Mouse (Mus musculus) neutrophil, adult 5-6 weeks (primary cell): ENCODE measurements around the gene Tyw5. TPM values are rescaled to one million over a fixed set of nuclear protein-coding genes. Genes with fewer than 3 reads are reported as not detected.
A peak's percentile ranks its signal among the peaks of the same experiment; 100 is the strongest.

ENCODE experiments used
- ATAC-seq: fragments of 151-379, 151-347 bp; 2 replicates; pipeline ENCODE4 v1.8.0; 2017; ENCODE audit warnings: mild to moderate bottlenecking, moderate TSS enrichment; ENCODE audit not compliant: insufficient number of reproducible peaks, poor library complexity, low FRiP score, severe bottlenecking; ENCODE audit errors: extremely low read depth
- total RNA-seq: library from RNA; stranded (forward); fragments of 200-1000 nt; gene quantifications from 2 replicates; pipeline ENCODE4 v1.2.3, GENCODE M21; 2017

Tyw5 gene
- total RNA-seq, 1 experiment from 2014 or later = 27.7 TPM

- no peak for ATAC-seq
These were observed 15.7 kb downstream of the Tyw5 start for GRCm38 (mm10) chr1:57390993-57391790.

- no peak for ATAC-seq
These were observed 18.3 kb downstream of the Tyw5 start for GRCm38 (mm10) chr1:57388402-57389155.

GRCm38 (mm10) chr1:57387876-57388275 lies 19.0 kb downstream of the Tyw5 start:
- ATAC-seq = no peak

- ATAC-seq = no peak
These were observed 20.4 kb downstream of the Tyw5 start for GRCm38 (mm10) chr1:57386519-57386918.

GRCm38 (mm10) chr1:57377376-57378341 lies 29.2 kb downstream of the Tyw5 start, which contains the start of gene 1700066M21Rik:
1700066M21Rik (plus strand) TSS chr1:57377620.
- peak; percentile 96 for ATAC-seq

GRCm38 (mm10) chr1:57376806-57377205 lies 30.1 kb downstream of the Tyw5 start:
- no peak for ATAC-seq

GRCm38 (mm10) chr1:57375276-57375675 lies 31.6 kb downstream of the Tyw5 start:
- ATAC-seq = no peak

- ATAC-seq = peak; percentile 80; the same call in 1 of the 2 replicates
These were observed 36.5 kb downstream of the Tyw5 start for GRCm38 (mm10) chr1:57370451-57370850.

- no peak for ATAC-seq
These were observed 37.8 kb downstream of the Tyw5 start for GRCm38 (mm10) chr1:57369111-57369510.

- ATAC-seq = no peak
These were observed 39.5 kb downstream of the Tyw5 start for GRCm38 (mm10) chr1:57367446-57367845.

GRCm38 (mm10) chr1:57358546-57358945 lies 48.4 kb downstream of the Tyw5 start:
- ATAC-seq = no peak

GRCm38 (mm10) chr1:57351941-57352340 lies 55.0 kb downstream of the Tyw5 start:
- ATAC-seq = no peak

- ATAC-seq = no peak
These were observed 59.4 kb downstream of the Tyw5 start for GRCm38 (mm10) chr1:57347487-57347886.

GRCm38 (mm10) chr1:57341197-57341596 lies 65.7 kb downstream of the Tyw5 start:
- ATAC-seq = no peak

- no peak for ATAC-seq
These were observed 67.6 kb downstream of the Tyw5 start for GRCm38 (mm10) chr1:57339156-57339796.
